Mouse (Mus musculus): ENCODE measurements around the gene Nktr. TPM values are rescaled to one million over a fixed set of nuclear protein-coding genes. Genes with fewer than 3 reads are reported as not detected.
A peak's percentile ranks its signal among the peaks of the same experiment; 100 is the strongest.

The Nktr gene
- polyA plus RNA-seq, 1 experiment from 2014 or later, result 74.2 TPM

DNA sequence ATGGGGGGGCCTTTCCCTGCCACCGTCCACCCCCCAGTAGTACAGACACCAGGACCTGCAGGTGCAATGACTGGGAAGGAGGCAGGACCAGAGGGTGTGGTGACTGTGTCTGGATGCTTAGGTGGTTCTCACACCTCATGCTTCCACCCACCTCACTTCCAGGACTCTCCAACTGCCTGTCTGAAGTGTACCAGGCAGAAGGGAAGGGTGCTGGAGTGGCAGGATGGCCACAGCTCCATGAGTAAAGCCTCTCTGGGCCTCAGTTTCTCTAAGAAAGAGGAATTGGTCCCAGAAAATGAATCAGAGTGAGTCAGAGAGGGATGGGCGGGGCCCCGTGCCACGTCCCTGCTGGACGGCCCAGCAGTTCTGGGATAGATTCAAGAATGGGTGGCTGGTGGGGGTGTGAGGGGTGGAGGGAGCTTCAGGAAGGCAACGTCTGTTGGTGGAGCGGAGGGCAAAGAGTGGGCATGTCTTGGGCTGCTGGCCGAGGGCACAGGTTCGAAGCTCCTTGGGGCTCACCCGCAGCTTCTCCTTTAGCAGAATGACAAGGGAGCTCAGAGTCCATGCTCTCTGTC lies 42.2 kb downstream of the Nktr start:
- no peak for TF ChIP-seq CTCF (IDR thresholded peaks at IDR 0.05; ENCODE audit: low read depth)
- DNase-seq, result no peak
- Histone ChIP-seq H3K4me1 (ENCODE audit: insufficient read depth) (0 out of 2 replicates have a peak, but pooled peaks cover 8% of the 10 kb centered on the region), H3K36me3 (ENCODE audit: insufficient read depth) (peaks cover 45% of the 10 kb centered on the region), H3K27me3 (ENCODE audit: insufficient read depth, low read length) (no peaks in the 10 kb centered on the region), H3K9me3 (ENCODE audit: low read depth, low read length) (no peaks in the 10 kb centered on the region), H3K4me2 (peak overlapping the region; percentile 94), H3K9ac (peak overlapping the region; percentile 95), H3K27ac (ENCODE audit: low read depth) (peak overlapping the region; percentile 96; the same call in 1 of the 2 replicates), H3K4me3 (ENCODE audit: low read depth, low read length) (peak overlapping the region; percentile 83)
- no peak for ATAC-seq (ENCODE audit: insufficient read depth)
- 57% methylated on average over 10 of the region's 10 CpGs for WGBS

DNA sequence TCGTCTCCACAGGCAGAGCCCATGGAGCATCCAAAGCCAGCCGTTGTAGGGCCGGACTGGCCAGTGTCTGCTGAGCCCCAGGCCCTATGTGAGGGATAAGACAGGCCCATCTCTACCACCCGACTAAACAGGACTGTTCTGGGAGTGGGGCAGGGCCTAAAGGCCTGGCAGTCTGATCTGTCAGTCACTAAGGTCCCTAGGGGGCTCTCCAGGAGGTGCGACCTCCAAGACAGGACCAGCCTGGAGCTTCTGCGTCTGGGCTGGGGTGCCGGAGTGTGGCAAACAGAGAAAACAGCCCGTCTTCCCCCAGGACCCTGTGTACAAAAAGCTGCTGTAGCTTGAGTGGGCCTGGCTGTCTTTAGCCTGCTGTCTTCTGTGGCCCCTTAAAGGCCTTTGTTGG lies 42.8 kb downstream of the Nktr start:
- Histone ChIP-seq H3K4me2 (0 out of 2 replicates have a peak overlapping the region, but pooled peaks have one; percentile 1), H3K4me1 (ENCODE audit: insufficient read depth) (0 out of 2 replicates have a peak, but pooled peaks cover 8% of the 10 kb centered on the region), H3K27me3 (ENCODE audit: insufficient read depth, low read length) (no peaks in the 10 kb centered on the region), H3K9ac (no peak overlapping the region), H3K4me3 (ENCODE audit: low read depth, low read length) (no peak overlapping the region), H3K27ac (ENCODE audit: low read depth) (no peak overlapping the region), H3K9me3 (ENCODE audit: low read depth, low read length) (no peaks in the 10 kb centered on the region), H3K36me3 (ENCODE audit: insufficient read depth) (peaks cover 46% of the 10 kb centered on the region)
- WGBS, result 62% methylated on average over 8 of the region's 8 CpGs
- DNase-seq, result no peak
- no peak for ATAC-seq (ENCODE audit: insufficient read depth)
- TF ChIP-seq CTCF (IDR thresholded peaks at IDR 0.05; ENCODE audit: low read depth), result no peak

DNA sequence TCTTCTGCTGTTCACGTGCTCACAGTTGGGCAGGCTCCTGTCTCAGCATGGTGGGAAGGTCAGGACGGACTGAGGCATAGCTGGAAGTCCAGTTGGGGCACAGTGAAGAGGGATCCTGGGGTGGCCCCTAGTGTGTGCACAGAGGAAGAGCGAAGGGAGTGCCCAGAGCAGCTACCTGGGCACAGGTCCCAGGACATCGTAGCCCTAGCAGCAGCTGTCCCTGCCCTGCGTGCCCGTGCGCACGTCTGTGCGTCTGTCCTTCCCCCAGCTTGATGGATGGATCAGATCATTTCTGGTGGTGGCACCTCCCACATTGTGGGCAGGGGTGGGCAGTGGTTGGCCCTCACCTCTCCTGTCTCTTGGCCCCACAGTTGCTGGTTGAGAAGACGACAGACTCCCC lies 43.3 kb downstream of the Nktr start:
- Histone ChIP-seq H3K9ac (no peak overlapping the region), H3K4me2 (no peak overlapping the region), H3K27ac (ENCODE audit: low read depth) (no peak overlapping the region), H3K4me1 (ENCODE audit: insufficient read depth) (0 out of 2 replicates have a peak, but pooled peaks cover 8% of the 10 kb centered on the region), H3K36me3 (ENCODE audit: insufficient read depth) (peaks cover 47% of the 10 kb centered on the region), H3K9me3 (ENCODE audit: low read depth, low read length) (no peaks in the 10 kb centered on the region), H3K4me3 (ENCODE audit: low read depth, low read length) (no peak overlapping the region), H3K27me3 (ENCODE audit: insufficient read depth, low read length) (no peaks in the 10 kb centered on the region)
- TF ChIP-seq CTCF (IDR thresholded peaks at IDR 0.05; ENCODE audit: low read depth), result no peak
- no peak for ATAC-seq (ENCODE audit: insufficient read depth)
- 84% methylated on average over 10 of the region's 10 CpGs for WGBS
- DNase-seq, result no peak

- no peaks in the 10 kb centered on the region for H3K9me3 ChIP-seq (ENCODE audit: low read depth, low read length)
- 0 out of 2 replicates have a peak, but pooled peaks cover 8% of the 10 kb centered on the region for H3K4me1 ChIP-seq (ENCODE audit: insufficient read depth)
- TF ChIP-seq CTCF (IDR thresholded peaks at IDR 0.05; ENCODE audit: low read depth), result no peak
- 84% methylated on average over 25 of the region's 25 CpGs for WGBS
- no peak overlapping the region for H3K4me3 ChIP-seq (ENCODE audit: low read depth, low read length)
- H3K27ac ChIP-seq (ENCODE audit: low read depth), result no peak overlapping the region
- H3K9ac ChIP-seq, result no peak overlapping the region
- H3K36me3 ChIP-seq (ENCODE audit: insufficient read depth), result peaks cover 53% of the 10 kb centered on the region
- ATAC-seq (ENCODE audit: insufficient read depth), result no peak
- no peak for DNase-seq
- no peak overlapping the region for H3K4me2 ChIP-seq
- no peaks in the 10 kb centered on the region for H3K27me3 ChIP-seq (ENCODE audit: insufficient read depth, low read length)
Measured at GRCm38 (mm10) chr9:121762761-121763160, 43.8 kb downstream of the Nktr start.

DNA sequence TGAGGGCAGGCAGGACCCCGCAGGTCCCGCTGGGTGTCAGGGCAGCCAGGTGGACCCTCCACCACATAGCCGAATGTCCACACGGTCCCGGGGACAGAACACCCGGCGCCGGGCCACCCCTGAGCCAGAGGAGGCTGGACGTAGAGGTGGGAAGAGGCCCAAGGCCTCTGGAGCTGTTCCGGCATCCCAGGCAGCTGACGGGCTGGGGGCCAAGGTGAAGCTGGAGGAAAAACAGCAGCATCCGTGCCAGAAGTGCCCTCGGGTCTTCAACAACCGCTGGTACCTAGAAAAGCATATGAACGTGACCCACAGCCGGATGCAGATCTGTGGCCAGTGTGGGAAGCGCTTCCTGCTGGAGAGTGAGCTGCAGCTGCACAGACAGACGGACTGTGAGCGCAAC lies 44.7 kb downstream of the Nktr start:
- DNase-seq (no peak), ATAC-seq (ENCODE audit: insufficient read depth) (no peak)
- Histone ChIP-seq H3K4me3 (ENCODE audit: low read depth, low read length) (no peak overlapping the region), H3K4me1 (ENCODE audit: insufficient read depth) (0 out of 2 replicates have a peak, but pooled peaks cover 3% of the 10 kb centered on the region), H3K9ac (no peak overlapping the region), H3K9me3 (ENCODE audit: low read depth, low read length) (no peaks in the 10 kb centered on the region), H3K27me3 (ENCODE audit: insufficient read depth, low read length) (no peaks in the 10 kb centered on the region), H3K4me2 (no peak overlapping the region), H3K27ac (ENCODE audit: low read depth) (no peak overlapping the region), H3K36me3 (ENCODE audit: insufficient read depth) (peaks cover 62% of the 10 kb centered on the region)
- 81% methylated on average over 19 of the region's 19 CpGs for WGBS
- no peak for TF ChIP-seq CTCF (IDR thresholded peaks at IDR 0.05; ENCODE audit: low read depth)

- WGBS, result 81% methylated on average over 16 of the region's 16 CpGs
- DNase-seq (peak; percentile 15), ATAC-seq (ENCODE audit: insufficient read depth) (no peak)
- TF ChIP-seq CTCF (IDR thresholded peaks at IDR 0.05; ENCODE audit: low read depth), result no peak
- Histone ChIP-seq H3K4me1 (ENCODE audit: insufficient read depth) (0 out of 2 replicates have a peak, but pooled peaks cover 3% of the 10 kb centered on the region), H3K4me3 (ENCODE audit: low read depth, low read length) (no peak overlapping the region), H3K36me3 (ENCODE audit: insufficient read depth) (peaks cover 69% of the 10 kb centered on the region), H3K27ac (ENCODE audit: low read depth) (no peak overlapping the region), H3K27me3 (ENCODE audit: insufficient read depth, low read length) (no peaks in the 10 kb centered on the region), H3K9me3 (ENCODE audit: low read depth, low read length) (no peaks in the 10 kb centered on the region), H3K9ac (no peak overlapping the region), H3K4me2 (no peak overlapping the region)
Measured at GRCm38 (mm10) chr9:121765166-121765855, 46.3 kb downstream of the Nktr start.

- peaks cover 10% of the 10 kb centered on the region; the same call in 1 of the 2 replicates for H3K27me3 ChIP-seq (ENCODE audit: insufficient read depth, low read length)
- H3K4me2 ChIP-seq, result no peak overlapping the region
- no peaks in the 10 kb centered on the region for H3K4me1 ChIP-seq (ENCODE audit: insufficient read depth)
- no peak for ATAC-seq (ENCODE audit: insufficient read depth)
- DNase-seq, result no peak
- TF ChIP-seq CTCF (IDR thresholded peaks at IDR 0.05; ENCODE audit: low read depth), result no peak
- H3K27ac ChIP-seq (ENCODE audit: low read depth), result no peak overlapping the region
- H3K4me3 ChIP-seq (ENCODE audit: low read depth, low read length), result no peak overlapping the region
- H3K36me3 ChIP-seq (ENCODE audit: insufficient read depth), result peaks cover 20% of the 10 kb centered on the region
- no peak overlapping the region for H3K9ac ChIP-seq
- 45% methylated on average over 5 of the region's 5 CpGs for WGBS
- H3K9me3 ChIP-seq (ENCODE audit: low read depth, low read length), result no peaks in the 10 kb centered on the region
Measured at GRCm38 (mm10) chr9:121772412-121772811, 53.4 kb downstream of the Nktr start.

All from lung, embryonic 14.5 days (tissue).